Mouse (Mus musculus): ENCODE data around the gene Nsmce4a. TPM values are rescaled to one million over a fixed set of nuclear protein-coding genes. Genes with fewer than 3 reads are reported as not detected.

The Nsmce4a gene
- polyA plus RNA-seq, 1 experiment from 2014 or later: 179 TPM

Other genes starting within 250 kb of the Nsmce4a start
- gene Ate1, start 52.7 kb downstream of the Nsmce4a start, polyA plus RNA-seq (2015; fragmentation: Nextera tagmentation; extraction: Ambion mirVana): 54.8 and 67.0 TPM in 2 replicates
- gene Tacc2, start 4.3 kb upstream of the Nsmce4a start, polyA plus RNA-seq (2015; fragmentation: Nextera tagmentation; extraction: Ambion mirVana): 16.6 and 17.3 TPM in 2 replicates
- gene Btbd16, start 201.0 kb upstream of the Nsmce4a start, polyA plus RNA-seq (2015; fragmentation: Nextera tagmentation; extraction: Ambion mirVana): 0.19 and 0.62 TPM in 2 replicates

All from thymus, postnatal 0 days (tissue).